Mouse (Mus musculus): ENCODE measurements around the gene Guca1a. TPM values are rescaled to one million over a fixed set of nuclear protein-coding genes. Genes with fewer than 3 reads are reported as not detected.
A peak's percentile ranks its signal among the peaks of the same experiment; 100 is the strongest.

The Guca1a gene
- not detected for total RNA-seq (2021)

DNA sequence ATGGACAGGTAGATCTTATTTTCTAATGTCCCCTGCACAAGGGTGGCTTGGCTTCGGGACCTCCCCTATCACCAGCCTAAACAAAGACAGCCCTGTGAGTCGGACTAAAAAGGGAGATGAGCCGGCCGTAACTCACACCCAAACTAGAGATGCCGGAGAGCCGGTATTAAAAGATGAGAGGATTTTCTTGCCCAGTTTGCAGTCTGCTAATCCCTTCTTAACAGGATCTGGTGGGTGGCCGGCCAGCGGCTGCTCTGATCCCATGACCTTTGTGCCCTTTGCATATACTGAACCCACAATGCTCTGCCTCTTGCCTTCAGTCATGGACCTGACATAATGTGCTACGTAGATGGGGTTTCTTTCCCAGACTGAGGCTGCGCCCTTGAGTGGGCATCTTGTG, at the start of gene Guca1a:
Gene Guca1a, minus strand, starts transcription at position 134 of the 400 bp plus-strand sequence.
- no peak for DNase-seq (ENCODE audit: extremely low spot score in 1 of 2, low spot score in 2 of 2)
- intact Hi-C loops (cut with DNase I), result no loop called here

DNA sequence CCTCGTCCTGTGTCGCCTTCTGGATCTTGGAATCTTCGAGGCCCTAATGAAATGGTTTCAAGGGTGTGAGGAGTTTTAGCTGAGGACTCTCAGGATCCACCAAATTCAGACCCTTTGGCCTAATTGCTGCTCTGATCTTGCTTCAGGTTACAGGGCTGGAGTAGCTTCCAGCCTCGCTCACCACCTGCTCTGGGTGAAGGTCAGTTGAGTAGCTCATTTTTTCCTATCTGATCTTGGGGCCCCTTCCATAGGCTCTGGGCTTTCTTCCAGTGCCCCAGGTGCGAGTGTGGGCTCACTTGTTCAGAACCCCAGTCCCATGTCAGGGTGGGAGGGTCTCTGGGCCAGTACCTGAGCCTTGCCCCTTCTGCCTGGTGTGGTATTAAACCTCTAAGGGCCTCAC, 49.0 kb upstream of the Guca1a start:
- DNase-seq (ENCODE audit: extremely low spot score in 1 of 2, low spot score in 2 of 2), result no peak
- intact Hi-C loops (cut with DNase I), result no loop called here

DNA sequence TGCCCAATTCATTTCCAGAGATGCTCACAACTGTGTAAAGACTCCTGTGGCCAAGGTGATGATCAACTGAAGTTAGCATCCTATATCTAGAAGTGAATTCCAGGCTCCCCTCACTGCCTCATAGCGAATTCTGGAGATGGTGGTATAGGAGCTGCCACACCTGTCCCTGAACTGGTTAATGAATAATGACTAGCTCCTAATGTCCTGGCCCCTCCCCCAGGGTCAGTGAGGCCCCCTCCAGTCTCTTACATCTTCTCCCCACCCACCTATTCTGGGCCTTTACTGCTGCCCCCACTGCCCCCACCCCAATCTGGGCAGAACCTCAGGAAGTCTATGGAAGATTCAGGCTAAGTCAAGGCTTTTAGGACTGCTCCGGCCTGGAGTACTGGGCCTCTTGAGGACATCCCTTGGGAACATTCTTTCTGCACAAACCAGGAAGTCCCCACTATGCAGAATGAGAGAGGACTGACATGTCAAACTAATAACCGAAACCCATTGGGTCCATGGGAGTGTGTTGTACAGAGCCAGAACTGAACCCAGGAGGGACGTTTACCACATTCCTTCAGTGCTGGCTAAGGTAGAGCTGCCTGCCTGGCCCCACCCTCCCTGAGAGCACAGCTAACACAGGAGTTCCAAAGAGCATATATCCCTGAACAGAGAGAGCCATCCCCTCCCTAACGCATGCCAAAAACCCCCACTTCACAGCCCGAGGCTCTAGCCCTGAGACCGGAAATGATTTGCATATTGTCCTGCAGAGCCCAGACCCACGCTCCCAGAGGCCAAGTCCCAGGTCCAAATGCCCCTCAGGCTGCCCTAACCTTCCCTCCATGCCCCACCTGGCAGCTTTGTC, 48.4 kb upstream of the Guca1a start:
- no peak for DNase-seq (ENCODE audit: extremely low spot score in 1 of 2, low spot score in 2 of 2)
- intact Hi-C loops (cut with DNase I), result no loop called here

DNA sequence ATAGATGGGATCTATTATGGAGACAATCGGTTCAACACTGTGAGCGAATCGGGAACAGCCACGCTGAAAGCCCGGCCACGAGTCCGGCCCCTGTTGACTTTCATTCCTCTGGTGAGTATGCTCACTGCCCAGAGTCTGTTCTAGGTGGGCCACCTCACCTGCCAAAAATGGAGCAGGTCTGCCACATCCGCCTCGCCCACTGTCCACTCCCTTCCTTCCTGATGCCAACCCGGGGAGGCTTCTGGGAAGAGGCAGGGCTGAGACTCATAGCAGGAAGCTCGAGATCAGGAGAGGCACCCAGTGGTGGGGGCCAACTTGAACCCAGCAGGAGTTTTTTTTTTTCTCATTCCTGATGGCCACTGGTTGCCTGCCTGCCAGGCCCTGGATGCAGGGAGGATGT, 46.2 kb upstream of the Guca1a start:
- intact Hi-C loops (cut with DNase I), result no loop called here
- no peak for DNase-seq (ENCODE audit: extremely low spot score in 1 of 2, low spot score in 2 of 2)

DNA sequence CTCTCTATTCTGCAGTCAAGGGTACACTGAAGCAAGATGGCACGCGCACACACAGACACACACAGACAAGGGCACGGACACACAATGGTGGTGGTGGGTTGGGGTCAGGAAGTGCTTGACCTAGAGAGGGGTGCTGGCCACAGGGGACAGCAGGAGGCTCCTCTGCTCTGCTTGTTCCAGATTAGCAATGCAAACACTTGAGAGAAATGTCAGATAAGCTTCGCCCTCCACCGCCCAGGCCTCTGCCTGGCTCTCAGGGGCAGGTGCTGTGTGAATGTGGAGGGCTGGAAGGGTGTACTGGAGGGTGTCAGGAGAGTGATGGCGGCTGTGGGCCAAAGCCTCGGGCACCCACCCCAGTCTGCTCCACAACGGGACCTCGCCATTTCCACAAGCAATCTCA, 45.6 kb upstream of the Guca1a start:
- no peak for DNase-seq (ENCODE audit: extremely low spot score in 1 of 2, low spot score in 2 of 2)
- intact Hi-C loops (cut with DNase I), result no loop called here

DNA sequence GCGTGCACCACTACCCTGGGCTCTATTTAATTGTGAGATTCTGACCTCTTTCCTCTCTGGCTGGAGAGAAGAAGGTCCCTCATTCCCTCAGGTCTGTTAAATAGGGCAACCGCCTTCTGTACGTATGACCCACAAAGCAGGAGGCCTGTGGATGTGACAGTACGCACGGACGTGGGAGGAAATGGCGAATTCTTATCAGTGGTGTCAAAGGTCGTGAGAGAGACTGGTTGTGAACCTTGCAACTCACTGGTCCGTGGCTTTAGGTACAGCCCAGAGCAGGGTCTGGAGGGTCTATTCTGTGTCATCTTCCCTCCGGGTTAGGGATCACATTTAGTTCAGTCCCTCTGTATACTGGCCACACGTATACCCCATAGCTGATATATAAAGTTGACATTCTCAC, 45.1 kb upstream of the Guca1a start:
- intact Hi-C loops (cut with DNase I), result no loop called here
- no peak for DNase-seq (ENCODE audit: extremely low spot score in 1 of 2, low spot score in 2 of 2)

DNA sequence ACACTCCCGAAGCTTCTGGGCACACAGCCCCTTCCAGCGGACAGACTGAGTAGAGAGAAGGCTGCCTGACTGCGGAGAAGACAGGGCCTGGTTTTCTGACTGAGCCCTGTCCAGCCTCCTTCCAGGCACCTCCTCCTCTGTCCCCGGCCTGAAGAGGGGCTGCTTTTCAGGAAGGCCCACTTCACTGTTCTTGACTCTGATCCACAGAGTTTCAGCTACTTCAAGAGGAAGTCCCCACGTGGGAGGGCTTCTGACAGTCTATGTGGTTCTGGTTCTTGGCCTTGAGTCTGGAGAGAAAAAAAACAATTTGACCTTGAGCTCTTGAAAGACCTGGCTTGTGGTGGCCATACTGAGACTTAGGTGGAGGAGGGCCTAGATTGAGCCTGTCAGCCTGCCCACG, 43.7 kb upstream of the Guca1a start:
- DNase-seq (ENCODE audit: extremely low spot score in 1 of 2, low spot score in 2 of 2), result no peak
- intact Hi-C loops (cut with DNase I), result no loop called here

DNA sequence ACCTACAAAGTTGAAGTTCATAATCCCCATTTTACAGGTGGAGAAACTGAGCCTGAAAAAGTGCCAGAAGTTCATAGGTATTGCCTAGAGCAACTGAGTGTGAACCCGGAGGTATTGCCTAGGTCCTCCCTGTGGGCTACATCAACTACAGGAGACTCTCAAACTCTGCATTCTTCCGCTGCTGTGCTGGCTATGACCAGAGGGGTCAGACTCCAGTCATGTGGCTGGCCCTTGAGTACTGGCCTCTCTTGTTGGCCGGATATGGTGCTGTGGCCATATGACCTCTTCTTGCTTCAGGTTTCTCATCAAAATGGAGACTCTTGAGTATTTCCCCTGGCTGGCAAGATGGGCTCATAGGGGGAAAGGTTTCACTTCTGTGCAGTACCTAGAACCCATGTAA, 41.9 kb upstream of the Guca1a start:
- intact Hi-C loops (cut with DNase I), result no loop called here
- no peak for DNase-seq (ENCODE audit: extremely low spot score in 1 of 2, low spot score in 2 of 2)

DNA sequence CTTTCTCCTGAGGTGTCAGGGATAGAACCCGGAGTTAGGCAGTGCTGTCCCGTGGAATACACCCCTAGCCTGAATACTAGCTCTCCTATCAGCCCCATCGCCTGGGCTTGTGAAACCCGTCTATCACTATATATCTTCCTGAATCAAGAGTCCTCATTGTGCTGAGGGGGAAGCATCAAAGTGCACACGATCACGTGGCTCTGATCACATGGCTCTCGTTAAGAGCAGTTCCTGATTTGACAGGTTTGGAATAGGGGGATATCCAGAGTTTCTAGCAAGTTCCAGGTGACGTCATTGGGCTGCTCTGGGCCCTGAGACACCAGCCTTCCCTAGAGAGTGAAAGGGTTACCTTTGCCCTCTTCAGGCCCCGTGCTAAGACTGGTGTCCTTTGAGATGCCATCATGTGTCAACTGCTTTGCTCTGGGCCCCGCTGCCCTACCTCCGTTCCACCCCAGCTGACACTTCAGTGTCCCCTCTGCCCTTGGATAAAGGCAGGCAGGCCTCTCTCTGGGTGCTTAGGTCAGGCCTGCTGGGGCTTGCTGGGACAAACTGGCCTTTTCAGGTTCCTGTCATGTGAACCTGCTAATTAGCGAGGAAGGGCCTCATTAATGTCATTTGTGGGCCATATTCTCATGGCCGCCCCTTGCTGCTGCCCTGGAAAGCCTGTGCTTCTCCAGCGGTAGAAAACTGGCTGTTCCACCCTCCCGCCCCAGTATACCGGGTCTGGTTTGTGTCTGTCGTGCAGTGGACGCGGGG, 41.1 kb upstream of the Guca1a start:
- intact Hi-C loops (cut with DNase I), result no loop called here
- no peak for DNase-seq (ENCODE audit: extremely low spot score in 1 of 2, low spot score in 2 of 2)

DNA sequence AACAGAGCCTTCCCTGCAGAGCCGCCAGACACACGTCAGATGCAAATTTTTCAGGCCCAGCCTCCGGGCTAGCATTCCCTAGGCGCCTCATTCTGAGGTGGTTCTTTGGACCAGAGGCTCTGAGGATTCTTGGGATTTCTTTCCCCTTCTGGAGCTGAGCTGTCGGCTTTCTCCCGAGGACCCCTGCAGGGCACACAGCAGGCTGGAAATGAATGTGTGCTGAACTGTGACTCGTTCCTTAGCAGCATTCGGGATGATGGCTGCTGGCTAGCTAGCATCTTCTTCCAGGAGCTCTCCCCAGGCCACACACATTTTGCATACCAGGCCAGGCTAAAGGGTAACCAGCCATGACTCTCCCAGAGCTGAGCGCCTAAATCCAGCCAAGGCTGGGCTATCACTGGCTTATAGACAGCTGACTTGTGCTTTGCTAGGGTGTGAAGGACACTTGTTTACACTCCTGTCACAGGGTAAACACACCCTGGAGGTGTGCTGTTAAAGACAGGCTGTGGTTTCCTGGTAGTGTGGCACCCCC, 40.0 kb upstream of the Guca1a start:
- intact Hi-C loops (cut with DNase I), result no loop called here
- peak in 1 of 2 experiments; percentile 47 for DNase-seq (ENCODE audit: extremely low spot score in 1 of 2, low spot score in 2 of 2)

DNA sequence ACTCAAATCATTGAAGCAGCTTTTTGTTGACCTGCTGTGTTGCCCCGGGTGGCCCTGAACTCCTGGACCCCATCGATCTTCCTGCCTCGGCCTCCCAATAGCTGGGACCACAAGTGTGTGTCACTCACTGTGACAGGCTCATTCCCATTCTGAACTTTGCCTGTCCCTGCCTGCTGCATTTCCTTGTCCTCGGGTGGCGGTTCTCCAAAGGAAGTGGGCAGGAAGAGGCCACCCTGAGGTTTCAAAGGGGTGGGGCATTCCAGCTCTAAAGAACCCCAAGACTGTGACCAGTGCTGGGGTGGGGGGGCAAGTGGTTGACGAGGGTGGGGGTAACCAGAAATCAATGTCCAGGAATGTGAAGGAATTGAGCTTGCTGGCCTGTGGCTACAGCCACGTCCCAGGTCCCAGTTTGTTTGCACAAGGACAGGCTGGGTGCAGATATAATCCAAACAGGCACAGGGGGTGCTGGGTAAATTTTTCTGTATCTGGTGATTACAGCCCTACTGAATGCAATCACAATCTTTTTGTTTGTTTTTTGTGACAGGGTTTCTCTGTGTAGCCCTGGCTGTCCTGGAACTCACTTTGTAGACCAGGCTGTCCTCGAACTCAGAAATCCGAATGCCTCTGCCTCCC, 39.1 kb upstream of the Guca1a start:
- intact Hi-C loops (cut with DNase I), result no loop called here

DNA sequence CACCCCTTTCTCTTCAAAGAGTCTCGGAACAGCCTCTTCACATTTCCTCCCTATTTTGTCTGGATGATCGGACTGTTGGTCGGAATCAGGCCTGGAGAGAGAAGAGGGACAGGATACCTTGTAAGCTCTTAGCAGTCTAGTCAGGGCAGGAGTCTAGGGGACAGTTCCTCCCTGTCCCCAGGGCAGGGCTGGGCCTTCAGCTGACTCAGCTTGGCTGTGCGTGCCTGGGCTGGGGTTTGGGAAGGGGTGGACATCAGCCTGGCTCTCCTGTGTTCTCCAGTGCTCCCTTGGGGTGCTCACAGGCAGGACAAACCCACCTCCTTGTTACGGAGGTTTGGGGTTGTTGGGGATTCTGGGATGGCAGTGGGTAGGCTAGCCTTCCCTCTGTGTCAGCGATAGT, 38.2 kb upstream of the Guca1a start:
- intact Hi-C loops (cut with DNase I), result no loop called here
- no peak for DNase-seq (ENCODE audit: extremely low spot score in 1 of 2, low spot score in 2 of 2)

More for the DNA sequence above, 39.1 kb upstream of the Guca1a start:
- DNase-seq (ENCODE audit: extremely low spot score in 1 of 2, low spot score in 2 of 2), result no peak

DNA sequence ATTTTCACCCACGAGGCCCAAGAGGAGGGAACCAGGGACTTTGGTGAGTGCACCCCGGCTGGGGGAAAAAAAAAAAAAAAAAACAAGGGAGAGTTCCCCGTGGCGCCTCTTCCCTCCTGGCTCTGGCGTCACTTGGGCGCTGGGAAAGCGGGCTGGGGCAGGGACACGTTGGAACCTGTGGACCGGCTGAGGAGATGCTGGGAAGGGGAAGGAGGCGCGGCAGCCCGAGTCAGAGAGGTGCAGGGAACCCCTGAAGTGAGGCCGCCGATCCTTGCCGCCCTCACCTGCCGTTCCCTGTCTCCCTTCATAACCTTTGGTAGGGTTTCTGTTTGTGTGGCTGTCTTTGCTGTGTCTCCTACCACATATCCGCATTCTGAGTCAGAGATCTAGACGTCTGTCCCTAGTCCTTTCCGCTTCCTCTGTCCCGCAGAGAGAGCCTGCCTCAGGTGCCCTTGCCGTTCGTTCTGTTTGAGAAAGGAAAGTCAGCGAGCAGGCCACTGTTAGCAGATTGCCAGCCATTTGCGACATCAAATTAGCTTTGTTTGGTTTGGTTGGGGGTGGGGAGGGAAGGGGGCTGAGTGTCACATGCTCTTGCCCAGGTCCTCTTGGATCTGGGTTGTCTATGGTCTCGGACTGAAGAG, 36.6 kb upstream of the Guca1a start, which contains the start of gene 1700001C19Rik:
Gene 1700001C19Rik, minus strand, starts transcription at position 470 of the 641 bp plus-strand sequence.
- no peak for DNase-seq (ENCODE audit: extremely low spot score in 1 of 2, low spot score in 2 of 2)
- intact Hi-C loops (cut with DNase I), result no loop called here

DNA sequence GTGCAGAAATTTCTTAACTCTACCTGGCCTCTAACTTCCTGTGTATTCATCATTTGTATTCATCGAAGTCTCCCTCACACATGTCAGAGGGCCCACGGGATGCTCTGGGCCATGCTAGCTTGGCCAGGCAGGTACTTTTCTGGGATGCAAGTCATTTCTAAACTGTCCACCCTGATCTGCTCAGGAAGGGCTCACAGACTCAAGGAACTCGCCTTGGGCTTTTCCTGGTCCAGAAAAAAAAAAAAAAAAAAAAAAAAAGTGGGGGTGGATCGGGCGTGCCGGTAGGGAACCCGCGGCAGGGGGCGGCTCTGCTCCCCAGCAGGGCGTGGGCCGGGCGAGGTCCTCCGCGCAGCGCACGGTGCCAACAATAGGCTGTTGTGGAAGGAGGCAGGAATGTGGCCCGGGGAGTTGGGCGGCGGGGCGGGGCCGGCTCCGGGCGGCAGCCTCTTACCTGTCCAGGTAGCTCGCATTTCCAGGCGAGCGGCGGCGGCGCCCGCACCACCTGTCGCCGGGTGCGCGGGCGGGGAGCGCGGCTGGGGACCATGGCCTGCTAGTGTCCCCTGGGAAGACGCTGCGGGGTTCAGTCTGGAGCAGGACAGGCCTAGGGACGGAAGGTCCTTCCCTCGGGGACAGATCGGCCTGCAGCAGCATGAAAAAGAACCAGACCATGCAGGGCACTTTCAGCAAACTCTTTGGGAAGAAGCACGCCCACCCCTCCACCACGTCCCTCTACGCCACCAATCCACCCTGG, 35.9 kb upstream of the Guca1a start, which contains the start of gene AI661453:
Gene AI661453, plus strand, starts transcription at position 460 of the 751 bp plus-strand sequence.
- peak in 1 of 2 experiments; percentile 60 for DNase-seq (ENCODE audit: extremely low spot score in 1 of 2, low spot score in 2 of 2)
- intact Hi-C loops (cut with DNase I), result no loop called here

DNA sequence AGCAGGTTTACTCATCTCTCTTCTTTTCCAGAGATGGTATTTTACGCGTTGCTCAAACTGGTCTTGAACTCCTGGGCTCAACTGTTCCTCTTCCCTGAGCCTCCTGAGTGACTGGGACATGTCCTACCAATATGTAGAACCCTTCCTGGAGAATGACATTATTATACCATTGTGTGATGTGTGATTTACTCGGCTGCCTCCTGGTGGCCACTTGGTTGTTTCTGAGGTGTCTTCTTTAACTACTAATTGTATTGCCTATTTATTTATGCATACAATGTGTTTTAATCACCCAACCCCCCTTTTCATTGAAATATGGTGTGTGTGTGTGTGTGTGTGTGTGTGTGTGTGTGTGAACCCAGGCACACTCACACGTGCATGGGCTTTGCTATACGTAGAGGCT, 30.4 kb upstream of the Guca1a start:
- DNase-seq (ENCODE audit: extremely low spot score in 1 of 2, low spot score in 2 of 2), result no peak
- intact Hi-C loops (cut with DNase I), result no loop called here

DNA sequence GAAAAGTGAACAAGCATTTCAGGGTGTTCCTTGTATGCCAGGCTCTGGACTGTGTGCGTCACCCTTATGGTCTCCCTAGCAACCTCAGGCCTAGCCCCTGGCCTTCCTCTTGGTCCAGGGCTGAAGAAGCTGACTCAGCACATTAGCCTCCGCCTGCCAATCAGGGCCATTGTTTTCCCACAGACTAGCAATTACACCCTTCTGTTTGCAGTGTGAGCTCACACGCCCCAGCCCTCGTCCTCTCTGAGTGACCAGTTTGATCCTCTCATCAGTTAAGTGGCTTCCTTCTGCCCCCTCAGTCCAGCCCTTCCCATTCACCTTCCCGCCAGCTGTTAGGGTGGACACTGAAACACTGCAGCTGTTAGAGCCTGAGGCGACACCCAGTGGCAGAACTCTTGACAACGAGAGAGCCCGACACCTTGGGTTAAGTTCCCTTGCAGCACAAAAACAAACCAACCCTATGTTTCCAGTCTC, 28.5 kb upstream of the Guca1a start:
- intact Hi-C loops (cut with DNase I), result no loop called here
- peak in 1 of 2 experiments; percentile 43 for DNase-seq (ENCODE audit: extremely low spot score in 1 of 2, low spot score in 2 of 2)

DNA sequence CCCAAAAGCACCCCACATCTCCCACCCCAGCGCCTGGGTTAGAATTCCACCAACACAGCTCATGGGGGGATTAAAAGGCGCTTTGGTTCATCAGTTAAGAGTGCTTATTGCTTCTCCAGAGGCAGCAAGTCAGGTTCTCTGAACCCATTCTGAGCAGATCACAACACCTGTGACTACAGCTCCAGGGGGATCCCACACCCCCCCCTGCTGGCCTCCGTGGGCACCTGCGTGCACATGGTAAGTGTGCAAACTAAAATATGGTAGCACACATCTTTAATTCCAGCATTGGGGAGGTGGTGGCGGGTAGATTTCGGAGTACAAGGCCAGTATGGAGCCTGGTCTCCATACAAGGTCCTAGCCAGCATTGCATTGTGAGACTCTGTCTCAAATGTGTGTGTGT, 26.9 kb upstream of the Guca1a start:
- DNase-seq (ENCODE audit: extremely low spot score in 1 of 2, low spot score in 2 of 2), result no peak
- intact Hi-C loops (cut with DNase I), result no loop called here

DNA sequence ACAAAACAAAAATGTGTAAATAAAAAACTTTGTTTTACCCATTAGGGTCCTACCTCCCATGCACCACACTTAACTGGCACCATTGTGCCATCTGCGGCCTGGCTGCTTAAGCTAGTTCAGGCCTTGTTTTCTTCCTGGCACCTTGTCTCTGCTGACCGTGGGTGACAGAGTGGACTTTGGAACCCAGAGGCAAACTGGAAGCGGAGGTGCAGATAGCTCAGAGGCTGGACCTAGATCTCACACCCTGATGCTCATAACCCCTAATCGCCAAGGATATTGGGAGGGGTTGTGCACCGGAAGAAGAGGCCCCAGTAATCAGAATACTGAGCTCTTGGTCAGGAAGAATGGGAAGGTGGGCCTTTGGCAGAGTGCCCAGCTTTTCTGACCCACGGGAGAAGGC, 23.8 kb upstream of the Guca1a start:
- DNase-seq (ENCODE audit: extremely low spot score in 1 of 2, low spot score in 2 of 2), result no peak
- intact Hi-C loops (cut with DNase I), result no loop called here

All from left cerebral cortex, postnatal 10 days (tissue).